In the genomic region with DNA sequence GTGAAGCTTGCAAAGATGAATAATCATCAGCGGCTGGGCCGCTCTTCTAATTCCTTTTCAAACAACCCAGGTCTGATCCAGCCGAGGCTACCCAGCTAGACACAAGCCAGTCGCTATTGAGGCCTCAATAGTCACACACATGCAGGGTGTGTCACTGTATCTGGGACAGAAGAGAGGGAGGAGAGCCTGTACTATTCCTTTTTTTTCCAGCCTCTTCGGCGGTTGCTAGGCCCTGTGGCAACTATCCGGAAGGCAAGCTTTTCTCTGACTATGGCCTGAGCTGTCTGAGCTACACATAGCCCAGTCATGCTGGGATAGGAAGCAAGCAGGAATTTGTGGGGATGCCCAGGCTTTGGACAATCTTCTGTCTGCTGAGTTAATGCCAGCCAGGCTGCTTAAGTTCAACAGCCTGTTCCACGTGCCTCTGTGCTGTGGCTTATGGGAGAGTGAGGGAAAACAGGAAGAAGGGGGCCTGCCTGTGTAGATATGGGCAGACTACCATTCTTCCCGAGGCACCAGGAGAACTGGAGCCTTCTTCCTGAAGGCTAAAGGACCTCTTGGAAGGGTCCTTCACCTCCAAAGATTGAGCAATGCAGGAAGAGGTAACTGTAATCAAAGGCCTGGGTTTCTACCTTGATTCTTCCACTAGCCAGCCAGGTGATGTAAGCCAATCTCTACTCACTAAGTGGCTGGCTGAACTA, we compare ENCODE assay signal across 12 mouse cellular contexts.
DNase-seq lines count a peak whose midpoint lies in the region; ATAC-seq lines count a peak whose summit lies in the region.
"Had no signal": no experiment of that assay in that cellular context is flagged by ENCODE, and none has a peak within 500 bp of the region (broad histone marks: within the 10 kb centered on the region; RNA-seq: fewer than 3 reads in every experiment).

No protein-coding gene starts in this region.

- no peak overlapping the region for H3K4me2 ChIP-seq in heart, embryonic 12.5 days
- H3K4me2 ChIP-seq in embryonic facial prominence, embryonic 11.5 days (ENCODE audit: low read depth, low read length) = no peak overlapping the region
- no peak overlapping the region for H3K4me2 ChIP-seq in hindbrain, embryonic 14.5 days (replicated peaks)
- no peak overlapping the region for H3K4me2 ChIP-seq in midbrain, embryonic 12.5 days (replicated peaks)

- no peaks in the 10 kb centered on the region for H3K27me3 ChIP-seq in heart, embryonic 12.5 days (replicated peaks)
- no peaks in the 10 kb centered on the region for H3K27me3 ChIP-seq in embryonic facial prominence, embryonic 11.5 days (ENCODE audit: control insufficient read depth, insufficient read depth, low read length)
- H3K27me3 ChIP-seq in hindbrain, embryonic 14.5 days (ENCODE audit: control insufficient read depth, insufficient read depth, low read length) = no peaks in the 10 kb centered on the region
- H3K27me3 ChIP-seq in midbrain, embryonic 12.5 days = no peaks in the 10 kb centered on the region

- peaks cover 47% of the 10 kb centered on the region for H3K4me1 ChIP-seq in heart, embryonic 12.5 days (replicated peaks)
- no peaks in the 10 kb centered on the region for H3K4me1 ChIP-seq in embryonic facial prominence, embryonic 11.5 days (ENCODE audit: control insufficient read depth, insufficient read depth, low read length)
- peaks cover 26% of the 10 kb centered on the region for H3K4me1 ChIP-seq in hindbrain, embryonic 14.5 days (replicated peaks; ENCODE audit: control insufficient read depth, insufficient read depth, low read length)
- peaks cover 30% of the 10 kb centered on the region for H3K4me1 ChIP-seq in midbrain, embryonic 12.5 days

- H3K4me3 ChIP-seq in heart, embryonic 12.5 days = no peak overlapping the region
- no peak overlapping the region for H3K4me3 ChIP-seq in embryonic facial prominence, embryonic 11.5 days (ENCODE audit: low read depth, low read length)
- H3K4me3 ChIP-seq in hindbrain, embryonic 14.5 days (replicated peaks; ENCODE audit: low read length) = no peak overlapping the region
- no peak overlapping the region for H3K4me3 ChIP-seq in midbrain, embryonic 12.5 days

- H3K27ac ChIP-seq in heart, embryonic 12.5 days (ENCODE audit: poor library complexity, severe bottlenecking) = 0 out of 2 replicates have a peak overlapping the region, but pooled peaks have one; percentile 18
- no peak overlapping the region for H3K27ac ChIP-seq in embryonic facial prominence, embryonic 11.5 days (replicated peaks; ENCODE audit: low read depth, low read length)
- H3K27ac ChIP-seq in hindbrain, embryonic 14.5 days = 0 out of 2 replicates have a peak overlapping the region, but pooled peaks have one; percentile 35
- peak overlapping the region; percentile 80 for H3K27ac ChIP-seq in midbrain, embryonic 12.5 days (replicated peaks)
- H3K27ac ChIP-seq: liver, embryonic 14.5 days had no signal

- 47% methylated on average over 9 of the region's 9 CpGs for WGBS in heart, embryonic 12.5 days
- WGBS in embryonic facial prominence, embryonic 11.5 days = 49% methylated on average over 9 of the region's 9 CpGs
- 31% methylated on average over 9 of the region's 9 CpGs for WGBS in hindbrain, embryonic 14.5 days
- 17% methylated on average over 9 of the region's 9 CpGs for WGBS in midbrain, embryonic 12.5 days

- no peaks in the 10 kb centered on the region for H3K36me3 ChIP-seq in heart, embryonic 12.5 days
- no peaks in the 10 kb centered on the region for H3K36me3 ChIP-seq in embryonic facial prominence, embryonic 11.5 days (replicated peaks; ENCODE audit: control insufficient read depth, insufficient read depth, low read depth, low read length)
- no peaks in the 10 kb centered on the region for H3K36me3 ChIP-seq in hindbrain, embryonic 14.5 days (replicated peaks; ENCODE audit: control insufficient read depth, insufficient read depth)
- no peaks in the 10 kb centered on the region for H3K36me3 ChIP-seq in midbrain, embryonic 12.5 days

- DNase-seq in heart, adult 8-10 months (ENCODE audit: low spot score) = no peak
- DNase-seq in embryonic facial prominence, embryonic 11.5 days (ENCODE audit: low spot score) = no peak
- no peak for DNase-seq in hindbrain, embryonic 14.5 days (ENCODE audit: low spot score)
- no peak for DNase-seq in right cerebral cortex, adult 2 months (ENCODE audit: low spot score in 2 of 2)
- DNase-seq in frontal cortex, postnatal 14 days (ENCODE audit: low spot score in 2 of 2) = no peak
- no peak for DNase-seq in adrenal gland, postnatal 36 days
- DNase-seq: cerebellum, adult 11-12 months; layer of hippocampus, adult 9-11 months; thymus, postnatal 25 days had no signal

- ATAC-seq in heart, embryonic 12.5 days (ENCODE audit: insufficient number of reproducible peaks, low FRiP score) = no peak
- 0 out of 2 replicates have a peak, but pooled peaks have one; percentile 48 for ATAC-seq in embryonic facial prominence, embryonic 11.5 days (replicated peaks; ENCODE audit: insufficient number of reproducible peaks, low FRiP score, low TSS enrichment, low read depth)
- peak; percentile 57; the same call in 1 of the 2 replicates for ATAC-seq in hindbrain, embryonic 14.5 days (ENCODE audit: low FRiP score)
- peak; percentile 64 for ATAC-seq in midbrain, embryonic 12.5 days (ENCODE audit: low FRiP score, low read depth)

- no peaks in the 10 kb centered on the region for H3K9me3 ChIP-seq in heart, embryonic 12.5 days (replicated peaks)
- no peaks in the 10 kb centered on the region for H3K9me3 ChIP-seq in embryonic facial prominence, embryonic 11.5 days (replicated peaks; ENCODE audit: control insufficient read depth, low read length)
- H3K9me3 ChIP-seq in hindbrain, embryonic 14.5 days (ENCODE audit: control insufficient read depth, low read length) = no peaks in the 10 kb centered on the region
- no peaks in the 10 kb centered on the region for H3K9me3 ChIP-seq in midbrain, embryonic 12.5 days

- no peak overlapping the region for H3K9ac ChIP-seq in heart, embryonic 12.5 days
- H3K9ac ChIP-seq in embryonic facial prominence, embryonic 11.5 days (replicated peaks; ENCODE audit: low read length) = no peak overlapping the region
- no peak overlapping the region for H3K9ac ChIP-seq in hindbrain, embryonic 14.5 days
- peak overlapping the region; percentile 32; the same call in 1 of the 2 replicates for H3K9ac ChIP-seq in midbrain, embryonic 12.5 days (replicated peaks)
- H3K9ac ChIP-seq: liver, embryonic 14.5 days had no signal
